In the genomic region with DNA sequence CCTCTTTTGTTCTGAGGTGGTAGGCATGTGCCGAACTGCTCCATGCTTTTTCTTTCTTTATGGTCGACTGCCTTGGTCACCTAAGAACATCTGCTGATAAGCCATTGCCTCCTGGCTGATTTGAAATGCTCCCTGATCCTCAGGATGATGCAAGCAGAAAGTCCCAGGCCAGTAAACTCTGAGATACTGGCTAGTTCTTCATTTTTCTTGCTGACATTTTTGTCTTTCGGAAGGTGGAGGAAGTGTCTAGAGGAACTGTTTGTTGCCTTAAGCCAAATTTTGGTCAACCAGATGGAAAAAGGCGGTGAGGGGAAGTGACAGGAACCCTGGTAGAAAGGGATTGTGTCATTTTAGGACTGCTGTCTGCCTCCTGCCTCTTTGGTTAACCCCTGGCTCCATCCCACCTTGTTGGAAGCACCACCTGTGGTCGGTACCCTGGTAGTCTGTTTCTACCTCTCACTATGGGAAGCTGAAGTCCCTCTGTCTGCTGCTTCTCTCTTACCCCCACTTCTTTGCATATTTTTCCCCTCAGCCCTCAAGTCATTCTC, we compare ENCODE assay signal across 11 mouse cellular contexts. TPM values are rescaled to one million over a fixed set of nuclear protein-coding genes. Genes with fewer than 3 reads are reported as not detected.
DNase-seq lines count a peak whose midpoint lies in the region; ATAC-seq and TF ChIP-seq lines count a peak whose summit lies in the region.
"Had no signal": no experiment of that assay in that cellular context is flagged by ENCODE, and none has a peak within 500 bp of the region (broad histone marks: within the 10 kb centered on the region; RNA-seq: fewer than 3 reads in every experiment).

No protein-coding gene starts in this region.

- DNase-seq in heart, adult 18-20 months: peak; percentile 22 to 67
- DNase-seq in lung, adult 18-20 months: peak; percentile 7 to 11
- no peak for DNase-seq in lung, postnatal 14 days
- DNase-seq in skeletal muscle tissue, adult 2 months (ENCODE audit: low read depth, low spot score): peak; percentile 26
- no peak for DNase-seq in left cerebral cortex, postnatal 14 days (ENCODE audit: low spot score in 2 of 2)
- DNase-seq in cerebellum, adult 2 months: no peak
- DNase-seq: cerebellum, postnatal 36 days; thymus, postnatal 14 days had no signal

- H3K4me3 ChIP-seq in heart, embryonic 11.5 days (ENCODE audit: low read depth, low read length): no peak overlapping the region
- no peak overlapping the region for H3K4me3 ChIP-seq in cerebellum, adult 2 months (replicated peaks; ENCODE audit: insufficient read depth, low read depth, low read length)
- H3K4me3 ChIP-seq: heart, embryonic 13.5 days had no signal

- ATAC-seq in heart, embryonic 11.5 days (replicated peaks; ENCODE audit: insufficient number of reproducible peaks, low FRiP score, low TSS enrichment): no peak
- peak; percentile 73 for ATAC-seq in granulocyte monocyte progenitor cell, adult 5-6 weeks (replicated peaks; ENCODE audit: poor library complexity, severe bottlenecking)

- 73% methylated on average over 5 of the region's 5 CpGs for WGBS in heart, embryonic 11.5 days (ENCODE audit: insufficient replicate concordance)
- 92% methylated on average over 5 of the region's 5 CpGs for WGBS in cerebellum, adult 2 months

- H3K9me3 ChIP-seq in heart, embryonic 11.5 days (replicated peaks; ENCODE audit: control insufficient read depth, low read length): no peaks in the 10 kb centered on the region
- H3K9me3 ChIP-seq: heart, embryonic 13.5 days had no signal

- H3K27ac ChIP-seq in heart, embryonic 11.5 days (ENCODE audit: low read depth, low read length): no peak overlapping the region
- no peak overlapping the region for H3K27ac ChIP-seq in cerebellum, adult 2 months (ENCODE audit: insufficient read depth, low read length)
- H3K27ac ChIP-seq: heart, embryonic 13.5 days had no signal

- TF ChIP-seq CTCF in cerebellum, adult 2 months (IDR thresholded peaks at IDR 0.05; ENCODE audit: borderline replicate concordance, insufficient read depth, low read depth, low read length): no peak

- no peak overlapping the region for H3K4me2 ChIP-seq in heart, embryonic 11.5 days
- H3K4me2 ChIP-seq: heart, embryonic 13.5 days had no signal

- intact Hi-C loops in left cerebral cortex, postnatal 14 days (cut with DNase I): no loop called here

- H3K4me1 ChIP-seq in heart, embryonic 11.5 days (ENCODE audit: control insufficient read depth, insufficient read depth, low read length): no peaks in the 10 kb centered on the region
- no peaks in the 10 kb centered on the region for H3K4me1 ChIP-seq in cerebellum, adult 2 months (ENCODE audit: control insufficient read depth, insufficient read depth, low read length)

- H3K36me3 ChIP-seq in heart, embryonic 11.5 days (ENCODE audit: control insufficient read depth, insufficient read depth, low read length): no peaks in the 10 kb centered on the region
- H3K36me3 ChIP-seq: heart, embryonic 13.5 days had no signal

- H3K9ac ChIP-seq in heart, embryonic 11.5 days (ENCODE audit: low read depth, low read length): no peak overlapping the region
- H3K9ac ChIP-seq: heart, embryonic 13.5 days had no signal

- no peaks in the 10 kb centered on the region for H3K27me3 ChIP-seq in heart, embryonic 11.5 days (ENCODE audit: control insufficient read depth, insufficient read depth, low read length)
- no peaks in the 10 kb centered on the region for H3K27me3 ChIP-seq in cerebellum, adult 2 months (ENCODE audit: control insufficient read depth, insufficient read depth, low read length)
- H3K27me3 ChIP-seq: heart, embryonic 13.5 days had no signal

- no peak for TF ChIP-seq POLR2A in cerebellum, adult 2 months (IDR thresholded peaks at IDR 0.05; ENCODE audit: borderline replicate concordance, insufficient read depth, low read length)

RNA-seq across cellular contexts. Expression of a gene that starts 28.4 kb away (rescaled TPM):
- total RNA-seq in heart, adult 18-20 months (2021): 1 to 10 TPM; 3.4 to 8.6 TPM
- polyA plus RNA-seq in heart, embryonic 11.5 days (2014; fragmentation: Nextera tagmentation; extraction: Ambion mirVana): 11.7 and 13.3 TPM in 2 replicates
- total RNA-seq in granulocyte monocyte progenitor cell, adult 5-6 weeks (2014; fragmentation: Nextera tagmentation): 22.6 and 25.8 TPM in 2 replicates
- total RNA-seq in granulocyte monocyte progenitor cell, adult 5-6 weeks (2017): 21.4 and 27.1 TPM in 2 replicates
- total RNA-seq in left cerebral cortex, postnatal 14 days (2021): 100 to 1,000 TPM; 894 to 958 TPM
- 311 and 324 TPM in 2 replicates for polyA plus RNA-seq in cerebellum, adult 2 months (2012; rRNA removed)

RNA-seq across cellular contexts. Expression of a gene that starts 40.8 kb away (rescaled TPM):
- total RNA-seq in heart, adult 18-20 months (2021): 1 to 10 TPM; 3.7 to 3.8 TPM
- polyA plus RNA-seq in heart, embryonic 11.5 days (2014; fragmentation: Nextera tagmentation; extraction: Ambion mirVana): 0.35 TPM in 1 of 2 replicates, not detected in the other
- 1.7 TPM in 1 of 2 replicates, not detected in the other for total RNA-seq in granulocyte monocyte progenitor cell, adult 5-6 weeks (2014; fragmentation: Nextera tagmentation)
- not detected in 2 replicates for total RNA-seq in granulocyte monocyte progenitor cell, adult 5-6 weeks (2017)
- 1 to 10 TPM; 2.7 to 3.9 TPM for total RNA-seq in left cerebral cortex, postnatal 14 days (2021)
- polyA plus RNA-seq in cerebellum, adult 2 months (2012; rRNA removed): 0.29 and 0.46 TPM in 2 replicates

Comparison
In these comparisons a context has a peak if more than half of its experiments do, and no peak if none do; other contexts are left out.
1. DNase-seq: peak in heart, adult 18-20 months (2 of 2), lung, adult 18-20 months (2 of 2) and skeletal muscle tissue, adult 2 months (single experiment); none in lung, postnatal 14 days (single experiment), left cerebral cortex, postnatal 14 days (0 of 2) and cerebellum, adult 2 months (0 of 2).
2. RNA of a gene that starts 28.4 kb away (total RNA-seq): 894 to 958 TPM in left cerebral cortex, postnatal 14 days; 21.4 to 27.1 TPM in granulocyte monocyte progenitor cell, adult 5-6 weeks and 3.4 to 8.6 TPM in heart, adult 18-20 months; every median in the first group is over 10 times any median in the second.